ENCODE assay signal across 8 mouse cellular contexts in genomic region chr2:155742931-155743337, GRCm38 (mm10). TPM values are rescaled to one million over a fixed set of nuclear protein-coding genes. Genes with fewer than 3 reads are reported as not detected.
DNase-seq lines count a peak whose midpoint lies in the region; ATAC-seq lines count a peak whose summit lies in the region.

No protein-coding gene starts in this region.

- peaks cover 16% of the 10 kb centered on the region for H3K4me1 ChIP-seq in heart, embryonic 12.5 days (replicated peaks)

- ATAC-seq in heart, embryonic 12.5 days (ENCODE audit: insufficient number of reproducible peaks, low FRiP score): peak; percentile 77
- no peak for ATAC-seq in frontal cortex, adult (ENCODE audit: low TSS enrichment)

- no peaks in the 10 kb centered on the region for H3K9me3 ChIP-seq in heart, embryonic 12.5 days (replicated peaks)

- H3K9ac ChIP-seq in heart, embryonic 12.5 days: no peak overlapping the region

- H3K4me2 ChIP-seq in heart, embryonic 12.5 days: 0 out of 2 replicates have a peak overlapping the region, but pooled peaks have one; percentile 7

- intact Hi-C loops in left cerebral cortex, postnatal 4 days (cut with DNase I): no loop called here
- intact Hi-C loops in left cerebral cortex, postnatal 14 days (cut with DNase I): no loop called here

- no peak overlapping the region for H3K4me3 ChIP-seq in heart, embryonic 12.5 days

- no peaks in the 10 kb centered on the region for H3K36me3 ChIP-seq in heart, embryonic 12.5 days

- no peaks in the 10 kb centered on the region for H3K27me3 ChIP-seq in heart, embryonic 12.5 days (replicated peaks)

- H3K27ac ChIP-seq in heart, embryonic 12.5 days (ENCODE audit: poor library complexity, severe bottlenecking): peak overlapping the region; percentile 60

- peak; percentile 21 for DNase-seq in left cerebral cortex, postnatal 4 days
- no peak for DNase-seq in left cerebral cortex, postnatal 14 days (ENCODE audit: low spot score in 2 of 2)
- peak; percentile 70 to 78 for DNase-seq in kidney, postnatal 25 days
- DNase-seq in ovary, postnatal 14 days (ENCODE audit: low spot score): peak; percentile 36
- no peak for DNase-seq in layer of hippocampus, adult 9-10 months (ENCODE audit: low spot score)
- DNase-seq in gastrocnemius, postnatal 4 days (ENCODE audit: low spot score in 2 of 2): no peak

- 39% methylated on average over 12 of the region's 12 CpGs for WGBS in heart, embryonic 12.5 days

RNA-seq across cellular contexts. Expression of gene Gm17581, which starts 7.3 kb away (rescaled TPM):
- total RNA-seq in left cerebral cortex, postnatal 4 days (2021): not detected
- total RNA-seq in left cerebral cortex, postnatal 14 days (2021): not detected
- polyA plus RNA-seq in heart, embryonic 12.5 days (2016; fragmentation: Nextera tagmentation; extraction: Ambion mirVana): not detected in 2 replicates
- not detected for total RNA-seq in gastrocnemius, postnatal 4 days (2021)

RNA-seq across cellular contexts. Expression of gene Procr, which starts 8.0 kb away (rescaled TPM):
- total RNA-seq in left cerebral cortex, postnatal 4 days (2021): 1 to 10 TPM; 2.5 to 3.4 TPM
- total RNA-seq in left cerebral cortex, postnatal 14 days (2021): 1 to 10 TPM; 1.8 to 1.9 TPM
- 7.2 and 9.1 TPM in 2 replicates for polyA plus RNA-seq in heart, embryonic 12.5 days (2016; fragmentation: Nextera tagmentation; extraction: Ambion mirVana)
- total RNA-seq in gastrocnemius, postnatal 4 days (2021): 10 to 100 TPM; 14.2 to 14.9 TPM

RNA-seq across cellular contexts. Expression of gene Edem2, which starts 13.7 kb away (rescaled TPM):
- 10 to 100 TPM; 27.9 to 28.7 TPM for total RNA-seq in left cerebral cortex, postnatal 4 days (2021)
- 10 to 100 TPM; 16.6 to 17.8 TPM for total RNA-seq in left cerebral cortex, postnatal 14 days (2021)
- polyA plus RNA-seq in heart, embryonic 12.5 days (2016; fragmentation: Nextera tagmentation; extraction: Ambion mirVana): 26.4 and 26.7 TPM in 2 replicates
- total RNA-seq in gastrocnemius, postnatal 4 days (2021): 10 to 100 TPM; 12.4 to 13.3 TPM

RNA-seq across cellular contexts. Expression of gene Mmp24, which starts 32.2 kb away (rescaled TPM):
- total RNA-seq in left cerebral cortex, postnatal 4 days (2021): 100 to 1,000 TPM; 110 to 114 TPM
- 10 to 100 TPM; 45.8 to 50.0 TPM for total RNA-seq in left cerebral cortex, postnatal 14 days (2021)
- 0.05 TPM in 1 of 2 replicates, not detected in the other for polyA plus RNA-seq in heart, embryonic 12.5 days (2016; fragmentation: Nextera tagmentation; extraction: Ambion mirVana)
- under 1 TPM; 0.05 TPM for total RNA-seq in gastrocnemius, postnatal 4 days (2021)

RNA-seq across cellular contexts. Expression of gene Trpc4ap, which starts 50.8 kb away (rescaled TPM):
- 100 to 1,000 TPM; 143 to 144 TPM for total RNA-seq in left cerebral cortex, postnatal 4 days (2021)
- total RNA-seq in left cerebral cortex, postnatal 14 days (2021): 100 to 1,000 TPM; 140 TPM
- 115 and 117 TPM in 2 replicates for polyA plus RNA-seq in heart, embryonic 12.5 days (2016; fragmentation: Nextera tagmentation; extraction: Ambion mirVana)
- total RNA-seq in gastrocnemius, postnatal 4 days (2021): 100 to 1,000 TPM; 104 to 109 TPM

Comparison
In these comparisons a context has a peak if more than half of its experiments do, and no peak if none do; other contexts are left out.
1. DNase-seq: peak in left cerebral cortex, postnatal 4 days (single experiment), kidney, postnatal 25 days (2 of 2) and ovary, postnatal 14 days (single experiment); none in left cerebral cortex, postnatal 14 days (0 of 2), layer of hippocampus, adult 9-10 months (single experiment) and gastrocnemius, postnatal 4 days (0 of 2).